Mouse (Mus musculus) liver, adult 2 months (tissue): ENCODE measurements at regions not wholly inside any gene's neighbourhood (a gene's known extent, or its start where the extent isn't known, plus 50 kb on each side); places are given as distances from the start of the nearest gene placed in this dataset.
A peak's percentile ranks its signal among the peaks of the same experiment; 100 is the strongest.

ENCODE experiments used
- DNase-seq: peaks from one replicate; pipeline ENCODE4 v3.0.0-alpha.2; 2011; ENCODE audit warnings: low read depth, low spot score; ENCODE audit errors: extremely low read depth
- H3K27ac ChIP-seq: fragments of 200-500 bp; replicated peaks from 2 replicates; pipeline ENCODE4 v1.5.1; 2012; ENCODE audit warnings: low read depth, mild to moderate bottlenecking, control low read depth, inconsistent platforms, low read length; ENCODE audit not compliant: insufficient read depth
- H3K27me3 ChIP-seq: fragments of 200-500 bp; 2 replicates; pipeline ENCODE4 v1.6.1; 2012; ENCODE audit warnings: mild to moderate bottlenecking, moderate library complexity, low read length, inconsistent platforms; ENCODE audit not compliant: control insufficient read depth, insufficient read depth
- H3K36me3 ChIP-seq: fragments of 200-500 bp; 2 replicates; pipeline ENCODE4 v1.6.1; 2012; ENCODE audit warnings: low read length, inconsistent platforms; ENCODE audit not compliant: control insufficient read depth, insufficient read depth
- H3K4me1 ChIP-seq: fragments of 200-500 bp; 2 replicates; pipeline ENCODE4 v1.6.1; 2011; ENCODE audit warnings: low read length; ENCODE audit not compliant: control insufficient read depth, insufficient read depth
- H3K4me3 ChIP-seq: fragments of 200-500 bp; 2 replicates; pipeline ENCODE4 v1.5.1; 2011; ENCODE audit warnings: low read depth, mild to moderate bottlenecking, control low read depth, low read length, moderate library complexity; ENCODE audit not compliant: insufficient read depth
- H3K79me2 ChIP-seq: fragments of 200-500 bp; 2 replicates; pipeline ENCODE4 v1.6.1; 2012; ENCODE audit warnings: inconsistent platforms, mild to moderate bottlenecking, low read length, moderate library complexity; ENCODE audit not compliant: control insufficient read depth, insufficient read depth
- H3K9ac ChIP-seq: fragments of 200-500 bp; 2 replicates; pipeline ENCODE4 v1.6.1; 2012; ENCODE audit warnings: low read depth, mild to moderate bottlenecking, control low read depth, inconsistent platforms, low read length
- CTCF ChIP-seq: fragments of 200-500 bp; IDR thresholded peaks from 2 replicates; pipeline ENCODE4 v1.5.1; 2011; ENCODE audit warnings: low read depth, low read length, control low read depth
- POLR2A ChIP-seq: fragments of 200-500 bp; IDR thresholded peaks from 2 replicates; pipeline ENCODE4 v1.6.1; 2011; ENCODE audit warnings: low read length, control low read depth; ENCODE audit not compliant: insufficient read depth; ENCODE audit errors: extremely low read depth
- WGBS: fragments of 180-500 bp; shearing (Covaris S2); methylation state at CpG from one replicate; pipeline ENCODE4 v1.1.7; 2018; 5-methylcytosine and 5-hydroxymethylcytosine counted together

GRCm38 (mm10) chr14:48358487-48359159 is 87.3 kb upstream of the Tmem260 start:
- WGBS = 47% methylated on average over 12 of the region's 12 CpGs
- no peak for TF ChIP-seq POLR2A
- TF ChIP-seq CTCF = 0 out of 2 replicates have a peak, but pooled peaks have one; percentile 15
- Histone ChIP-seq H3K9ac (no peak overlapping the region), H3K27me3 (no peaks in the 10 kb centered on the region), H3K4me3 (no peak overlapping the region), H3K79me2 (no peaks in the 10 kb centered on the region), H3K36me3 (no peaks in the 10 kb centered on the region), H3K27ac (no peak overlapping the region), H3K4me1 (no peaks in the 10 kb centered on the region)
- DNase-seq = no peak

GRCm38 (mm10) chr14:48361820-48362219 is 84.1 kb upstream of the Tmem260 start:
- TF ChIP-seq CTCF (no peak), POLR2A (no peak)
- no peak overlapping the region for H3K27ac ChIP-seq
- H3K27me3 ChIP-seq = no peaks in the 10 kb centered on the region
- H3K36me3 ChIP-seq = no peaks in the 10 kb centered on the region
- no peak overlapping the region for H3K4me3 ChIP-seq
- DNase-seq = no peak
- 91% methylated on average over 7 of the region's 7 CpGs for WGBS
- H3K4me1 ChIP-seq = no peaks in the 10 kb centered on the region
- H3K79me2 ChIP-seq = no peaks in the 10 kb centered on the region
- no peak overlapping the region for H3K9ac ChIP-seq

GRCm38 (mm10) chr14:48367006-48367405 is 78.9 kb upstream of the Tmem260 start:
- Histone ChIP-seq H3K4me1 (peaks cover 2% of the 10 kb centered on the region; the same call in 1 of the 2 replicates), H3K79me2 (no peaks in the 10 kb centered on the region), H3K27ac (no peak overlapping the region), H3K36me3 (no peaks in the 10 kb centered on the region), H3K4me3 (no peak overlapping the region), H3K27me3 (no peaks in the 10 kb centered on the region), H3K9ac (no peak overlapping the region)
- WGBS = 16% methylated on average over 7 of the region's 7 CpGs
- peak; percentile 56 for DNase-seq
- TF ChIP-seq POLR2A = no peak
- peak; percentile 69 for TF ChIP-seq CTCF

- TF ChIP-seq POLR2A = no peak
- peak; percentile 9; the same call in 1 of the 2 replicates for TF ChIP-seq CTCF
- Histone ChIP-seq H3K27me3 (no peaks in the 10 kb centered on the region), H3K79me2 (no peaks in the 10 kb centered on the region), H3K4me1 (peaks cover 2% of the 10 kb centered on the region; the same call in 1 of the 2 replicates), H3K36me3 (no peaks in the 10 kb centered on the region), H3K27ac (no peak overlapping the region), H3K9ac (no peak overlapping the region), H3K4me3 (no peak overlapping the region)
- peak; percentile 60 for DNase-seq
- WGBS = 0% methylated on average over 1 of the region's 1 CpGs
Observed at GRCm38 (mm10) chr14:48370322-48370721, 75.6 kb upstream of the Tmem260 start.

GRCm38 (mm10) chr14:48371766-48372165 is 74.2 kb upstream of the Tmem260 start:
- Histone ChIP-seq H3K27ac (no peak overlapping the region), H3K4me3 (no peak overlapping the region), H3K4me1 (peaks cover 2% of the 10 kb centered on the region; the same call in 1 of the 2 replicates), H3K79me2 (no peaks in the 10 kb centered on the region), H3K36me3 (no peaks in the 10 kb centered on the region), H3K9ac (no peak overlapping the region), H3K27me3 (no peaks in the 10 kb centered on the region)
- TF ChIP-seq CTCF (no peak), POLR2A (no peak)
- WGBS = 58% methylated on average over 5 of the region's 5 CpGs
- DNase-seq = no peak

- no peaks in the 10 kb centered on the region for H3K36me3 ChIP-seq
- H3K4me1 ChIP-seq = no peaks in the 10 kb centered on the region
- DNase-seq = no peak
- no peaks in the 10 kb centered on the region for H3K79me2 ChIP-seq
- H3K9ac ChIP-seq = no peak overlapping the region
- no peaks in the 10 kb centered on the region for H3K27me3 ChIP-seq
- 59% methylated on average over 5 of the region's 5 CpGs for WGBS
- H3K4me3 ChIP-seq = no peak overlapping the region
- no peak overlapping the region for H3K27ac ChIP-seq
- TF ChIP-seq CTCF (no peak), POLR2A (no peak)
Observed at GRCm38 (mm10) chr14:48376112-48376511, 69.8 kb upstream of the Tmem260 start.
